Mouse (Mus musculus) lung, adult 10 weeks (tissue): Measurements from ENCODE around the gene Ypel5. TPM values are rescaled to one million over a fixed set of nuclear protein-coding genes. Genes with fewer than 3 reads are reported as not detected.

ENCODE experiments used
- polyA plus RNA-seq: library from polyadenylated mRNA; stranded (reverse); fragments of 350-450 nt; fragmentation: Illumina TruSeq; extraction: RNeasy Lipid Tissue Mini Kit (QIAGEN cat#74804); gene quantifications from one replicate; pipeline ENCODE4 v1.2.3, GENCODE M21; 2014; ENCODE audit warnings: low read depth, low replicate concordance; ENCODE audit not compliant: insufficient read depth

The Ypel5 gene
- 33.7 TPM for polyA plus RNA-seq

DNA sequence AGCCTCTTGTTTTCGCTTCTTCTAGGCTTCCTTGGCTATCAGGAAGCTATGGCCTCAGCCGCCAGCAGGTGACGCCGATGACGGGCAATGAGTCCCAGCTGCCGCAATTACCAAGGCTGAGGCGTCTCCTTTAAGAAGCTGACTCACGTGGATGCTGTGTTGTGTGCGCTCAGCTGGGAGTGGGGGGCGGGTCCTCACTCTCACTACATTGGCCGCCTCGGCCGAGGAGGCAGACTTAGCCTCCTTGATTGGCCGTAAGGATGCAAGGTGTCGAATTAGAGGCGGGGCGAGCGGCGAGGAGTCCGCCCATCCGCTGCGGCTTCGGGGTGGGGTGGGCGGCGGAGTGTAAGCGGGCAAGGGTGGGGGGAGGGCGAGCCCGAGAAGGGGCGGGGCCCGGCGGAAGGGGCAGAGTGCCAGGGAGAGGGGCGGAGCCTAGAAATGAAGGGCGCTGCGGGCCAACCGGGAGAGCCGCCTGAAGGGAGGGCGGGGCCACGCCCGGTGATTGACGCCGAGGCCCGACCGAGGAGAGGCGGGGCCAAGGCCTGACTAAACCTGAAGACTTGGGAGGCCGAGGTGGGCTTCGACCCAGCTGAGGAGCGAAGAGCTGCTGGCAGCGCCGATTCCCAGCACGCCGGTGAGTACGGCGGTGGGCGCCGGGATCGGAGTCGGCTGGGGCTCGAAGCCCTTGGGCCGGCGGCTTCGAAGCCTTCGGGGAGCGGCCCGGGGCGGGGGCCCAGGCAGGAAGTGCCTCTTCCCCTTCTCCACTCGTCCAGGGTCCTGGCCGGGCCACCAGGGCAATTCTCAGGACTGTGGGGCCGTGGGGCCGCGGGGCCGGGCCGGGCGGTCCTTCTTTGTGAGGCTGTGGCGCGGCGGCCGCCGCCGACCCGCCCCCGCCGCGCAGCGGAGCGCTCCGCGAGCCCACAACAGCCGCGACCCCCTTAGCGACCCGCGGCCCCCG lies at the start of gene Ypel5:
Ypel5 (plus strand) TSS at position 296 of the 958 bp plus-strand sequence.

Other genes starting within 250 kb of the Ypel5 start
- gene Alk, start 231.8 kb upstream of the Ypel5 start, polyA plus RNA-seq = not detected
- gene Lbh, start 81.9 kb downstream of the Ypel5 start, polyA plus RNA-seq = 118 TPM